Mouse (Mus musculus) spleen, adult 12 weeks (tissue): ENCODE measurements around the gene Helb.
A peak's percentile ranks its signal among the peaks of the same experiment; 100 is the strongest.
"Not testable (repeated sequence)": the region's sequence is repeated elsewhere in the genome, so short reads cannot be mapped to it uniquely, and the experiment has no call there.

Experiments used
- DNase-seq: peaks from one replicate; pipeline ENCODE4 v3.0.0; 2022; ENCODE audit warnings: low spot score

Helb gene

DNA sequence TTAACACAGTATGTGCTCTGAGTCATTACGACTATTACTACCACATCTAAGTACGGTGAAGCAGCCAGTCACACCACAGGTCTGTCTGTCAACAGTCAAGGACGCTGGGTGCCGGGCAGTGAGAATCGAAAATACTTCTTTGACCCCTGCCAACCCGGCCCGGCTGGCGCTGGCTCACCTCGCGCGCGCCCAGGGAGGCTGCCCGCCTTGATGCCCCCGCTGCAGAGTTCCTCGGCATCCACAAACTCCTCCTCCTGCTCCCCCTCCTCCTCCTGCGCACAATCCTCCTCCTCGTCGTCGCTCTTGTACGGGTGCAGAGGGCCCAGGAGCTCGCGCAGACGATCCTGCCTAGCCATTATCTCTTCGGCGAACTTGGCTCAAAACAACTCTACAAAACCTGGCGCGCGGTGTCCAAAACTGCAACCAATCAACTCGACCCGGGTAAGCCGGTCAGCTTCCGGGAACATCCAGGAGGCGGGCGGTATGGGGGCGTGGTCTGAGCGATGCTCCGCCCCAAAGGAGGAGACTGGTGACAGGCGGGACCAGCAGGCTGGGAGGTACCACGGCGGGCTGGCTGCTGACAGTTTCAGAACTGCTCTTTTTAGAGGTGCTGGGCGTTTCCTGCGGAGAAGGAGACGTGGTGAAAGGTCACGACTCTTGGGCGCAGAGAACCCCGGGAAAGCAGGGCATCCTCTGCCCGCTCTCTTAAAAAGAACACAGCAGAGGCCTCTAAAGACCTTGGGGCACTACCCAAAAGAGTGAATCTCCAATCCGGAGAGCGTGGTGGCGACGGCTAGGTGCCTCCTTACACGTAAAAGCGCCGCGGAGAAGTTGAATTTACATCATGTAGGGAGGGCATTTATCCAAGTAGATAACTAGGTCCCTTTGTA, at the start of gene Helb:
Gene Helb (minus strand): TSS at position 481 of the 890 bp plus-strand sequence.
- DNase-seq: peak; percentile 100

- no peak for DNase-seq
Measured at GRCm38 (mm10) chr10:120160533-120160932, 47.7 kb upstream of the Helb start.

DNA sequence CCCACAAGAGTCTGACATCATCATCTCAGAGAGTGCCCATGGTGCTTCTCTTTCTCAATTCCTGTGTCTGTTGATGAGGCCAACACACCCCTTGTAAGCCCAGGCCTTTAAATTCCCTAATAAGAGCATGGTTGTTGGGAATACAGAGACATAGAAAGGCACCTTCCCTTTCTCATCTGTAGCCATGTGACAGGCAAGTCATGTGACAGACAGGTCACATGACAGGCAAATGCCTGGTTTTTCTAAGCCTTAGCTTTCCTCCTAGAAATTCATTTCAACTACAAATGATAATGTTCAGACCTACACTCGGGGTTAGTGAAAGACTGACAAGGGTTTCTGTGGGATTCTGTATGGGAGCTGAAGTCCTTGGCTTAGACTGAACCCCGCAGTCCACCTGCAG, 41.1 kb upstream of the Helb start:
- DNase-seq: no peak

GRCm38 (mm10) chr10:120151672-120152071, 38.9 kb upstream of the Helb start:
- no peak for DNase-seq

- DNase-seq: no peak
Measured at GRCm38 (mm10) chr10:120140916-120141516, 28.2 kb upstream of the Helb start.

- no peak for DNase-seq
Measured at GRCm38 (mm10) chr10:120140193-120140592, 27.4 kb upstream of the Helb start.

- no peak for DNase-seq
Measured at GRCm38 (mm10) chr10:120136020-120136562, 23.3 kb upstream of the Helb start.

- no peak for DNase-seq
Measured at GRCm38 (mm10) chr10:120133697-120134096, 20.9 kb upstream of the Helb start.

DNA sequence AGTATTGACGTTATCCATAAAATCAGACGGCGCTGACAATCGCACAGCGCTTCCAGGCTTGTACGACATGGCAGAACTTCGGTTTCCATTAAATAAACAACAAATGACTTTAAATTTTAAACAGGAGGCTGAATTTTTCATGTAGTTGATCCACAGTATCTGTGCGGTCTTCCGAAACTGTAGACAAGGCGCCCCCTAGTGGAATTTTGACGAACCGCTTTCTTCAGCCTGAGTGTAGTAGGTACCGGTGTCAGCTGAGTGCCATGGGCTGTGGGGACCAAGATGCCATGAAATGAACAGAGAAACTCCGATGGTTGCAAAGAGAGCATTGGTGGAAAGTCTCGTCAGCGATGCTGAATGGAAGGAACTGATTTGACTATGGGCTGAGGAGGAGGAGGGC, 17.8 kb upstream of the Helb start:
- DNase-seq: peak; percentile 21

GRCm38 (mm10) chr10:120128601-120129277, 16.0 kb upstream of the Helb start:
- DNase-seq: no peak

DNA sequence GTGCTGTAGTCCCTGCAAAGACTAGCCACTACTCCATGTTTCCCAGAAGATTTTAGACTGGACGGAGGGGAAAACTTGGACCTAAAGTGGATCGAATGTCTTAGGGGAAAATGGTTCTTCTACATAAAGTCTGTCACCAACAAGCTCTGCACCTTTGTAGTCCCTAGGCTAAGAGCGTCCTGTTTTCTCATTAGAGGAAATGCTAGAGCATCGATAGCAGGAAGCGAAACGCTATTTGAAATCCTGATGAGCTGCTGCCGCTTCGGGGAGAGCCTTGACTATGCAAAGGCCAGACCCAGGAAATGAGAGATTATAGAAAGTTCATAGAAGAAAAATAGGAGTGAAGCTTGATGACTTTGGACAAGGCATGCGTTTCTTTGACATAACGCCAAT, 12.7 kb upstream of the Helb start:
- DNase-seq: no peak

DNA sequence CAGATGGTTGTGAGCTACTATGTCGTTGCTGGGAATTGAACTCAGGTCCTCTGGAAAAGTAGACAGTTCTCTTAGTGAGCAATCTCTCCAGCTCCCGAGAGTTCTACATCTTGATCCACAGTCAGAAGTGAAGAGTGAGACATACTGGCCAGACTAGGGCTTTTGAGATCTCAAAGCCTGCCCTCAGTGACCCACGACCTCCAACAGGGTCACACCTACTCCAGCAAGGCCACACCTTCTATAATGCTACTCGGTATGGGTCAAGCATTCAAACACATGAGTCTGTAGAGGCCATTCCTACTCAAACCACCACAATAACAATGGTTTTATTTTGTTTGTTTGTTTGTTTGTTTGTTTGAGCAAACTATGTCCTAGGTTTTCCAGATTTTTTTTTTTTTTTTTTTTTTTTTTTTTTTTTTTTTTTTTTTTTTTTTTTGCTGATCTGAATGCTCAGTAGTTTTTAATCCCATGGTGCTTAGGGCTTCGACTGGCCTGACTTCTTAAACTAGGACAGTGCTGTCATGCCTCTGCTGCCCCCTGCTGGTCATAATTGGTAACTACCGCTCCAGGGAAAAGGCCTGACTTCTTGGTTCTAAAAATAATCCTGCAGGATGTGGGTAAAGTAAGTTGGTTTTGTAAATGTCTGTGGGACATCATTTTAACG, 12.1 kb upstream of the Helb start:
- peak; percentile 51 for DNase-seq

DNA sequence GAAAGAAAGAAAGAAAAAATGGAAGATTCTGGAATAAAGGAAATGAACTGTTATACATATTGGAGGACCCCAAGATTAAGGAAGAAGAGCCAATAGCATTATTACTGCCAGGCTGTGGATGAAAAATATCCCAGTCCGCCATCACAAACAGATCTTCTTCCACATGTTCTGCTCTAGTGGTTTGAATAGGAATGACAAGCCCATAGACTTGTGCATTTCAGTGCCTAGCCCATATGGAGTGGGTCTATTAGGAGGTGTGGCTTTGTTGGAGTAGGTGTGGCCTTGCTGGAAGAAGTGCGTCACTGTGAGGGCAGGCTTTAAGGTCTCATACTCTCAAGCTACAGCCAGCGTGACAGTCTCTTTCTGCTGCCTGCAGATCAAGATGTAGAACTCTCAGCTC, 10.9 kb upstream of the Helb start:
- DNase-seq: no peak

GRCm38 (mm10) chr10:120115249-120115648, 2.5 kb upstream of the Helb start:
- DNase-seq: no peak

GRCm38 (mm10) chr10:120114493-120114892, 1.7 kb upstream of the Helb start:
- no peak for DNase-seq

DNA sequence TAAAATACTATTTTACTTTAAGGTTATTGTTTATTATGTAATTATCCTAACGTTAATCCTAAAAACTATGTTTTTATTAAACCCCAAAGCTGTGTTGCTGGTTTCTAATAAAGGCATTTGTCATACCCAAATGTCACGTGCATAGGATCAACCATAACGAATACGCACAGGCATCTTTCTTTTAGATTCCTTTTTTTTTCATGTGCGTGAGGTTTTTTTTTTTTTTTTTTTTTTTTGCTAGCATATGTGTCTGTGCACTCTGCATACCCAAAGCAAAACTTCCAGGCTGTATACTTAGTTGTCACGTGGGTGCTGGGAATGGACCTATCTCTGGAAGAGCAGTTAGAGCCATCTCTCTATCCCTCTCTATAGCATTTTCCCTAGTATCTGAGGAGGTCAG, 1.2 kb upstream of the Helb start:
- DNase-seq: no peak

DNA sequence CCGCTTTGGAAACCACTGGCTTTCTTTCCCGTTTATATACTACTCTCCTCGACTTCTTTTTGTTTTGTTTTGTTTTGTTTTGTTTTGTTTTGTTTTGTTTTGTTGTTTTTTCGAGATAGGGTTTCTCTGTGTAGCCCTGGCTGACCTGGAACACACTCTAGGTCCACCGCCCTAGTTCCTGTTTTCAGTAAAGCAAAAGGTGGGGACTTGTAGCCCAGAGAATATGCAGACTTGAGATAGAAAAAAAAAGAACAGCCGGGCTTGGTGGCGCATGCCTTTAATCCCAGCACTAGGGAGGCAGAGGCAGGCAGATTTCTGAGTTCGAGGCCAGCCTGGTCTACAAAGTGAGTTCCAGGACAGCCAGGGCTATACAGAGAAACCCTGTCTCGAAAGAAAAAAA, 695 bp upstream of the Helb start:
- DNase-seq: not testable (repeated sequence)

GRCm38 (mm10) chr10:120111691-120112319, 982 bp downstream of the Helb start:
- no peak for DNase-seq

GRCm38 (mm10) chr10:120100806-120101205, 12.0 kb downstream of the Helb start:
- DNase-seq: no peak

- DNase-seq: no peak
Measured at GRCm38 (mm10) chr10:120097564-120097963, 15.2 kb downstream of the Helb start.

DNA sequence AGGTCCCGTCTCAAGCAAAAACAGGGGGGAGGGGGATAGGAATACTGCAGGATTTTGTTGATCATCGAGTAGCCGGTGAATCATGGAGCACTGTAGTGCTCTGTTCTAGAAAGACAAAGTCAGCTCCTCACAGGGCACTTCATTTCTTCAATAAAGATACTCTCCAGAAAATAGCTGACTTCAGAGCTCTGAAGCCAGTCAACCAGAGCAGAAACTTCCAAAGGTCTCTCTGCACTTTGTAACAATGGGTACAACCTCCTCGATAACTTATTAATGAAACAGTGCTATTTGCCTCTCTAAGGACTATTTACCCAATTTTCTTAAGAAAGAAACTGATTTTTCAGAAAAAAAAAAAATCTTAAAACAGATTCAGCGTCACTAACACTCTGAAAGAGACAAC, 17.1 kb downstream of the Helb start:
- no peak for DNase-seq

DNA sequence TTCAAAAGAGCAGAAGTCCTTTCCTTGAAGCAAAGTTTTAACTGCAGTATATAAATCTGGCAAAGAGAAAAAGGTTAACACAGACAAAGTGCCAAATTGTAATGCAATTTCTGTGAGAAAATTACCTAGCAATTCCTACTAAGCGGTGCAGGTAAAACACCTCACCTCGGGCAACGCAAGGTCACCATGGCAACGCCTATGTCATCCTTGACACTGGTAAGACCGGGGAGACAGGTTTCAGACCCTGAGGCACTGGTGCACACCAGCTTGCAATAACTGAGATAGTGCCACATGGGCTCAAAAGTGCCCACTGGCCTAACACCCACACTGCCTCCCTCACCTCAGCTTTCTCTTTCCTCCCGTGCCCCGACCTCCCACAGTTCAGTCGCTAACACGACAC, 17.7 kb downstream of the Helb start:
- DNase-seq: no peak
